Mouse (Mus musculus) intestine, embryonic 14.5 days (tissue): ENCODE measurements at regions not wholly inside any gene's neighbourhood (a gene's known extent, or its start where the extent isn't known, plus 50 kb on each side); places are given as distances from the start of the nearest gene placed in this dataset.

Experiments
- ATAC-seq: fragments of 200-750 bp; cut with Nextera tagmentation; replicated peaks from 2 replicates; pipeline ENCODE4 v1.8.0; 2017; ENCODE audit warnings: low read depth, moderate number of reproducible peaks, moderate TSS enrichment, moderate library complexity; ENCODE audit not compliant: low FRiP score, low TSS enrichment
- DNase-seq: peaks from one replicate; pipeline ENCODE4 v3.0.0-alpha.2; 2018; ENCODE audit warnings: low spot score
- H3K27ac ChIP-seq: fragments of 300-500 bp; sonication (generic); 2 replicates; pipeline ENCODE4 v1.5.1; 2014; ENCODE audit warnings: low read depth, mild to moderate bottlenecking, control low read depth
- H3K27me3 ChIP-seq: fragments of 300-500 bp; sonication (generic); replicated peaks from 2 replicates; pipeline ENCODE4 v1.6.1; 2014; ENCODE audit warnings: low read length, control low read depth; ENCODE audit not compliant: control insufficient read depth, insufficient read depth
- H3K36me3 ChIP-seq: fragments of 300-500 bp; sonication (generic); 2 replicates; pipeline ENCODE4 v1.6.1; 2014; ENCODE audit warnings: low read length, control low read depth; ENCODE audit not compliant: control insufficient read depth, insufficient read depth
- H3K4me1 ChIP-seq: fragments of 300-500 bp; sonication (generic); replicated peaks from 2 replicates; pipeline ENCODE4 v1.6.1; 2014; ENCODE audit warnings: low read length, control low read depth, mixed read lengths; ENCODE audit not compliant: control insufficient read depth, insufficient read depth
- H3K4me2 ChIP-seq: fragments of 300-500 bp; sonication (generic); 2 replicates; pipeline ENCODE4 v1.6.1; 2014; ENCODE audit warnings: low read length
- H3K4me3 ChIP-seq: fragments of 300-500 bp; sonication (generic); 2 replicates; pipeline ENCODE4 v1.5.1; 2014; ENCODE audit warnings: low read depth, low read length, control low read depth, mixed read lengths
- H3K9ac ChIP-seq: fragments of 300-500 bp; sonication (generic); 2 replicates; pipeline ENCODE4 v1.6.1; 2014; ENCODE audit warnings: mild to moderate bottlenecking, low read length
- H3K9me3 ChIP-seq: fragments of 300-500 bp; sonication (generic); 2 replicates; pipeline ENCODE4 v1.6.1; 2016; ENCODE audit warnings: low read length, control low read depth; ENCODE audit not compliant: control insufficient read depth
- WGBS: fragments of 180-500 bp; shearing (Covaris S2); extraction: QIAGEN DNeasy Blood & Tissue Kit; methylation state at CpG from one replicate; pipeline ENCODE4 v1.1.7; 2014; 5-methylcytosine and 5-hydroxymethylcytosine counted together

- DNase-seq (no peak), ATAC-seq (no peak)
- 89% methylated on average over 4 of the region's 4 CpGs for WGBS
- no peak overlapping the region for H3K4me2 ChIP-seq
- no peaks in the 10 kb centered on the region for H3K27me3 ChIP-seq
- no peak overlapping the region for H3K4me3 ChIP-seq
- H3K27ac ChIP-seq, result no peak overlapping the region
- no peaks in the 10 kb centered on the region for H3K36me3 ChIP-seq
- no peak overlapping the region for H3K9ac ChIP-seq
- H3K4me1 ChIP-seq, result no peaks in the 10 kb centered on the region
- no peaks in the 10 kb centered on the region for H3K9me3 ChIP-seq
These were observed 53.3 kb downstream of the Kif2b start for GRCm38 (mm10) chr11:91524019-91524418.

DNA sequence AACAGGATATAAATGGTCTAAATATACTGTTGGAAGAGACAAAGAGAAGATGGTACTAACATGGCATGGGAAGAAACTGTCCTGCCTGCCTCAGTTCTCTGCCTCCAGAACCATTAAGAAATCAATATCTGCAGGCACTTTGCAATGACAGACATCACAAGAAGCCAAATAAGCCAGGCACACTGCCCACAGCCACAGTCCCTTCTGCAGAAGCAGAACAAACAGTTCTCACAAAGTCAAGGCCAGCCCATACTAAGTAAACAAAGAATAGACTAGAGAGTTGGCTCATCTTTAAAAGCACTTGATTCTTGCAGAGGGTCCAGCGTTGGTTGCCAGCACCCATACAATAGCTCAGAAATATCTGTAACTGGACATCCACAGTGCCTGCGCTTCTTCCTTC lies 98.1 kb downstream of the Kif2b start:
- WGBS, result 88% methylated on average over 2 of the region's 2 CpGs
- ATAC-seq (no peak), DNase-seq (no peak)
- Histone ChIP-seq H3K4me3 (no peak overlapping the region), H3K4me1 (no peaks in the 10 kb centered on the region), H3K27me3 (no peaks in the 10 kb centered on the region), H3K9me3 (no peaks in the 10 kb centered on the region), H3K27ac (no peak overlapping the region), H3K36me3 (no peaks in the 10 kb centered on the region), H3K4me2 (no peak overlapping the region), H3K9ac (no peak overlapping the region)

DNA sequence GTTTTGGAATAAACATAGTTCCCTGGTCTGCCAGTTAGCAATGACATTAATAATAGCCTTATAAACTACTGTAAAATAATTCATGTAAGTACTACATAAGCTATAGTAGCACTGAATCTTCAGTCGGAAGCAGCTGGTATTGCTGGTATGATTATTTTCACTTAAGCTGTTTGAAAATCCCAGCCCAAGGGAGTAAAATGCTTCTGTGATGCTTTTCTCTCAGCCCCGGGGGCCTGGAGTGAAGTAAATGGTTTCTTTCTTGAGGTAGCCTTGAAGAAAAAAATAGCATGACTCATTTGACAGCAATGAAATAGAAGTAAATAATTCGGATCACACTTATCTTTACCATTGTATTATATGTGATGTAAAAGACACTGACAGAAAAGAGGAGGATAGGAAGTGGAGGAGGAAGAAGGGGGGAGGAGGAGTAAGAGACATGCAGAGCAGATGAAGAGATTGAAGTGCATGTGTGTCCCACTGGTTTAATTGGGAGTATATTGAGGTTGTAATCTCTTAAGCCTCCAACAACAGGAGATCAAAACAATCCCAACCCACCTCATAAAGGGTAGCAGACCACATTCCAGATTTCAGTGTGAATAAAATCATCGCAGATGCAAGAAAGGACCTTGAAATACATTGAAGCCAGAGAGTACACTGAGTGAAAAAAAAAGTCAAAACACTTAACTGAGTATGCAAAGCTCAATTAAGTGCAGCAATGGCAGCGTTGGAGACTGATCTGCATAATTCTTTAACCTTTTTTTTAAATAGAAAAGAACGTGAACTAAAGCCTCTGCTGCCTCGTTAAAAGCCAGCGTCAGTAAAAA lies 113.6 kb downstream of the Kif2b start:
- Histone ChIP-seq H3K4me2 (no peak overlapping the region), H3K27me3 (no peaks in the 10 kb centered on the region), H3K4me3 (no peak overlapping the region), H3K9me3 (no peaks in the 10 kb centered on the region), H3K9ac (no peak overlapping the region), H3K36me3 (no peaks in the 10 kb centered on the region), H3K27ac (no peak overlapping the region), H3K4me1 (no peaks in the 10 kb centered on the region)
- no peak for DNase-seq
- ATAC-seq, result no peak
- WGBS, result 60% methylated on average over 8 of the region's 8 CpGs

DNA sequence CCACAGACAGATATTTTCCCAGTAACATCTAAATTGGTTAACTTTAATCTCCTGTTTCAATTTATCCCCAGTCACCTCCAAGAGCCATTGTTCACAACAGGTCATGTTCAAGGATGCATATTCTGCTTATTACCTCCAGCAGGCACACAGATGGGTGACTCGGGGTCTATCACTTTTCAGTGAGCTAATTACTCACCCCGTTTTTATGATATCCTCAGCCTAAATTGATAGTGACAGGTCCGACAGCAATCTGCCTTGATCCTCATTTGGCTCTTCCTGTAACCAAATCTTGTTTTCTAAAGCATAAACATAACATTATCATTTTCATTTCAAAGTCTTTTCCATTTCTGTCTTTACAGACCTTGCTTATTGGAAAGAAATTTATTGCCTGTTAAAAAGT lies 115.4 kb downstream of the Kif2b start:
- H3K9me3 ChIP-seq, result no peaks in the 10 kb centered on the region
- no peak overlapping the region for H3K4me2 ChIP-seq
- H3K4me1 ChIP-seq, result no peaks in the 10 kb centered on the region
- DNase-seq (no peak), ATAC-seq (no peak)
- 78% methylated on average over 3 of the region's 3 CpGs for WGBS
- no peak overlapping the region for H3K4me3 ChIP-seq
- H3K27me3 ChIP-seq, result no peaks in the 10 kb centered on the region
- no peaks in the 10 kb centered on the region for H3K36me3 ChIP-seq
- H3K27ac ChIP-seq, result no peak overlapping the region
- H3K9ac ChIP-seq, result no peak overlapping the region

- Histone ChIP-seq H3K4me3 (no peak overlapping the region), H3K9me3 (no peaks in the 10 kb centered on the region), H3K4me1 (no peaks in the 10 kb centered on the region), H3K27ac (no peak overlapping the region), H3K9ac (no peak overlapping the region), H3K4me2 (no peak overlapping the region), H3K27me3 (no peaks in the 10 kb centered on the region), H3K36me3 (no peaks in the 10 kb centered on the region)
- no peak for DNase-seq
- ATAC-seq, result no peak
- 85% methylated on average over 4 of the region's 4 CpGs for WGBS
These were observed 135.0 kb downstream of the Kif2b start for GRCm38 (mm10) chr11:91442361-91442760.

DNA sequence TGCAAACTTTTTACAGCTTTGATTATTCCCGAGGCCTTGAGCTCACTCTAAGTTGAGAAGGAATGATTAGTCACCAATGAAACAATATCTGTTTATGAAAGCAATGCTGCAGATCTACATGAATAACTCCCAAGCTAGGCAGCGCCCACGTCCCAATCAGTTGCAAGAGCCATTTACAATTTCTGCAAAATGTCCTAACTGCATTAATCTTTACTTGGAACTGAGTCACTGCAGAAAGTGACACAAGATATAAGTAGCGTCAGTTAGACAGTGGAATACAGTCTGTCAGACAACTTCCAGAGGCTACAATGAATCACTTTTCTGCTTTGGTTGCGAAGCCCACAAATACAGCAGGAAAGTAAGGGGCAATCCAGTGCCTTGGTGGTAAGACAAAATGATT lies 145.2 kb downstream of the Kif2b start:
- DNase-seq, result no peak
- no peak overlapping the region for H3K4me2 ChIP-seq
- no peaks in the 10 kb centered on the region for H3K9me3 ChIP-seq
- no peak overlapping the region for H3K27ac ChIP-seq
- no peak overlapping the region for H3K4me3 ChIP-seq
- no peaks in the 10 kb centered on the region for H3K4me1 ChIP-seq
- ATAC-seq, result no peak
- H3K36me3 ChIP-seq, result no peaks in the 10 kb centered on the region
- H3K9ac ChIP-seq, result no peak overlapping the region
- H3K27me3 ChIP-seq, result no peaks in the 10 kb centered on the region
- WGBS, result 82% methylated on average over 5 of the region's 5 CpGs

GRCm38 (mm10) chr11:91426731-91427130 lies 150.6 kb downstream of the Kif2b start:
- no peak overlapping the region for H3K4me2 ChIP-seq
- DNase-seq, result no peak
- H3K36me3 ChIP-seq, result no peaks in the 10 kb centered on the region
- no peak overlapping the region for H3K27ac ChIP-seq
- no peak overlapping the region for H3K9ac ChIP-seq
- no peaks in the 10 kb centered on the region for H3K9me3 ChIP-seq
- no peaks in the 10 kb centered on the region for H3K4me1 ChIP-seq
- no peak overlapping the region for H3K4me3 ChIP-seq
- no peaks in the 10 kb centered on the region for H3K27me3 ChIP-seq
- 84% methylated on average over 4 of the region's 4 CpGs for WGBS
- no peak for ATAC-seq

GRCm38 (mm10) chr11:91387172-91387571 lies 190.2 kb downstream of the Kif2b start:
- Histone ChIP-seq H3K36me3 (no peaks in the 10 kb centered on the region), H3K27ac (no peak overlapping the region), H3K27me3 (no peaks in the 10 kb centered on the region), H3K4me1 (no peaks in the 10 kb centered on the region), H3K4me3 (no peak overlapping the region), H3K4me2 (no peak overlapping the region), H3K9me3 (no peaks in the 10 kb centered on the region), H3K9ac (no peak overlapping the region)
- 58% methylated on average over 3 of the region's 3 CpGs for WGBS
- DNase-seq (no peak), ATAC-seq (no peak)

DNA sequence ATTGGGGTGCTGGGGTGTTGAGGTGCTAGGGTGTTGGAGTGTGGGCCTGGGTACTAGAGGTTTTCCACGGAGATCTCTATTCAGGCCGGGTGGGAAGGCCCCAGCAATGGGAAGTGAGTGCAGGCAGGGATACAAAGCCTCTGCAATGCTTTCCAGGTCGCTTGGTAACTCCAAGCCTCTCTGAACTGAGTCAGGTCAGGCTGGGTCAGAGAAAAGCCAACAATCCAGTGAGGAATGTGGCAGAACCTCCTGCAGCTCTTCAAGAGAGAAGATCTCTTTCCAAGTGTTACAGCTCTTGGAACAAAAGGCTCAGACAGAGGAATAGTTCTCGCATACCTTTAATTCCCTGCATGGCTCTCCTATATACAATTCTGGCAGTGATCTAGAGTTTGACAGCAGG lies 220.3 kb downstream of the Kif2b start:
- no peak overlapping the region for H3K4me2 ChIP-seq
- no peaks in the 10 kb centered on the region for H3K27me3 ChIP-seq
- H3K4me1 ChIP-seq, result no peaks in the 10 kb centered on the region; the same call in 1 of the 2 replicates
- H3K9me3 ChIP-seq, result no peaks in the 10 kb centered on the region
- ATAC-seq, result no peak
- no peak overlapping the region for H3K9ac ChIP-seq
- no peaks in the 10 kb centered on the region for H3K36me3 ChIP-seq
- no peak overlapping the region for H3K4me3 ChIP-seq
- WGBS, result 14% methylated on average over 4 of the region's 4 CpGs
- H3K27ac ChIP-seq, result no peak overlapping the region
- no peak for DNase-seq
